Mouse (Mus musculus) MEL (cell line): ENCODE data around the gene Ncf2.

Source experiments
- CTCF ChIP-seq, 3 experiments: IDR thresholded peaks in 2 of 3; conservative IDR thresholded peaks in 1 of 3; 2 replicates each; pipeline ENCODE4 v1.5.1; 2011 to 2012; ENCODE audit warnings: low read length in 3 of 3, low read depth in 2 of 3, mild to moderate bottlenecking in 2 of 3, improper control_type of control experiment in 1 of 3, inconsistent platforms in 1 of 3, mixed read lengths in 1 of 3, moderate library complexity in 1 of 3; ENCODE audit not compliant: control insufficient read depth in 1 of 3, insufficient read depth in 1 of 3, poor library complexity in 1 of 3, severe bottlenecking in 1 of 3
- EP300 ChIP-seq, 2 experiments: IDR thresholded peaks; 2 replicates each; pipeline ENCODE4 v1.6.1; 2011; ENCODE audit warnings: improper control_type of control experiment in 2 of 2, low read length in 2 of 2, low read depth in 1 of 2, mild to moderate bottlenecking in 1 of 2
- MAFK ChIP-seq: IDR thresholded peaks from 2 replicates; pipeline ENCODE4 v1.6.1; 2011; ENCODE audit warnings: low read depth, mild to moderate bottlenecking, low read length, improper control_type of control experiment, borderline replicate concordance
- MAZ ChIP-seq: IDR thresholded peaks from 2 replicates; pipeline ENCODE4 v1.6.1; 2012; ENCODE audit warnings: low read depth, mild to moderate bottlenecking, inconsistent platforms, low read length, improper control_type of control experiment
- MXI1 ChIP-seq: IDR thresholded peaks from 2 replicates; pipeline ENCODE4 v1.6.1; 2011; ENCODE audit warnings: mild to moderate bottlenecking, low read depth, low read length, improper control_type of control experiment
- POLR2A ChIP-seq, 2 experiments: IDR thresholded peaks; 2 replicates each; pipeline ENCODE4 v1.6.1; 2011 to 2012; ENCODE audit warnings: low read length in 2 of 2, mild to moderate bottlenecking in 2 of 2, control low read depth in 1 of 2, improper control_type of control experiment in 1 of 2, low read depth in 1 of 2, moderate library complexity in 1 of 2; ENCODE audit not compliant: control insufficient read depth in 1 of 2, insufficient read depth in 1 of 2, poor library complexity in 1 of 2
- SMC3 ChIP-seq: IDR thresholded peaks from 2 replicates; pipeline ENCODE4 v1.6.1; 2011; ENCODE audit warnings: low read depth, low read length, improper control_type of control experiment
- UBTF ChIP-seq: IDR thresholded peaks from 2 replicates; pipeline ENCODE4 v1.6.1; 2012; ENCODE audit warnings: low read depth, mild to moderate bottlenecking, inconsistent platforms, low read length, improper control_type of control experiment, moderate library complexity, borderline replicate concordance; ENCODE audit not compliant: insufficient read depth
- USF2 ChIP-seq, 2 experiments: IDR thresholded peaks; 2 replicates each; pipeline ENCODE4 v1.6.1; 2011 to 2012; ENCODE audit warnings: improper control_type of control experiment in 2 of 2, low read length in 2 of 2, borderline replicate concordance in 1 of 2, inconsistent platforms in 1 of 2, low read depth in 1 of 2, mild to moderate bottlenecking in 1 of 2; ENCODE audit not compliant: insufficient read depth in 1 of 2

- no peak for TF ChIP-seq SMC3
- TF ChIP-seq CTCF (IDR thresholded peaks at IDR 0.05 in 2 of 3, conservative IDR thresholded peaks at IDR 0.05 in 1 of 3; ENCODE audit: control insufficient read depth in 1 of 3, insufficient read depth in 1 of 3, low read depth in 2 of 3, low read length in 3 of 3, poor library complexity in 1 of 3, severe bottlenecking in 1 of 3): no peak
- TF ChIP-seq EP300 (IDR thresholded peaks at IDR 0.05; ENCODE audit: low read depth in 1 of 2, low read length in 2 of 2): no peak
- TF ChIP-seq MAFK: no peak
- no peak for TF ChIP-seq UBTF
- TF ChIP-seq USF2 (IDR thresholded peaks at IDR 0.05; ENCODE audit: borderline replicate concordance in 1 of 2, insufficient read depth in 1 of 2, low read depth in 1 of 2, low read length in 2 of 2): no peak
- TF ChIP-seq POLR2A (IDR thresholded peaks at IDR 0.05; ENCODE audit: control insufficient read depth in 1 of 2, insufficient read depth in 1 of 2, low read depth in 1 of 2, low read length in 2 of 2, poor library complexity in 1 of 2): no peak
- TF ChIP-seq MXI1: no peak
- no peak for TF ChIP-seq MAZ
Observed at GRCm38 (mm10) chr1:152826446-152826845, 26.5 kb downstream of the Ncf2 start.
